Mouse (Mus musculus) cerebellum, adult 11-12 months (tissue): ENCODE data around the gene Hmgcl.
"Not testable (repeated sequence)": the region's sequence is repeated elsewhere in the genome, so short reads cannot be mapped to it uniquely, and the experiment has no call there.

ENCODE experiments used
- DNase-seq: peaks from one replicate; pipeline ENCODE4 v3.0.0; 2022

Hmgcl gene

DNA sequence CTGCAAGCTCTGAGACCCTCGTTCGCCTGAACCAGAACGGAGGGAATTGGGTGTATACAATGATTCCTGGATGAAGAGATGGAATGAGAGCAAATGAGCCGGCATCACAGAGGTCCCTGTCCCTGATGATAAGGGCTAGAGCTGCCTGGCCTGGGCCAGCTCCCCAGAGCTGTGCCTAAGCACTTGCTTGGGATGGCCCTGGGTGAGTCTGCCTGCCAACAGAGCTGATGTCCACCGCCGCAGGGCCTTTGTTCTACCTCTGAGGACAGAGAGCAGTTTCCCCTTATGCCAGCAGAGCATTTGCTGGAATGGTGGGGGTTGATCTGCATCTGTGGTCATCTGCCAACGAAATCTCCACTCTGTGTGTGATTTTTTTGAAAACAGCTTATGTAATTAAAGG, 15.9 kb downstream of the Hmgcl start:
- DNase-seq, result peak; percentile 63

DNA sequence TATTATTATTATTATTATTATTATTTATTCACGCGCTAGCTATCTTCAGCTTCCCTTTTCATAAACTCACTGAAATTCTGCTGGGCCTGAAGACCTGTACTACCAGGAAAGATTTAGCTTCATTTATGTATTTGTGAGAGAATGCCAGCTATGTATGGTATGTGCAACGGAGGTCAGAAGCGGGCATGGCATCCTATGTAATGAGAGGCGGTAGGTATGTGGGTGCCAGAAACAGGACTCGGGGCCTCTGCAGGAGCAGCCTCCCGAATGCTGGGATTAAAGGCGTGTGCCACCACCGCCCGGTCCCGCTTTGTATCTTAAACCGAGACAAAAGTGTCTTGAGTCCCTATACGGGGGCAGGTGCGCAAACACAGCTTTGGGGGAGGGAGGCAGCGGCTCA, 16.7 kb downstream of the Hmgcl start:
- no peak for DNase-seq

DNA sequence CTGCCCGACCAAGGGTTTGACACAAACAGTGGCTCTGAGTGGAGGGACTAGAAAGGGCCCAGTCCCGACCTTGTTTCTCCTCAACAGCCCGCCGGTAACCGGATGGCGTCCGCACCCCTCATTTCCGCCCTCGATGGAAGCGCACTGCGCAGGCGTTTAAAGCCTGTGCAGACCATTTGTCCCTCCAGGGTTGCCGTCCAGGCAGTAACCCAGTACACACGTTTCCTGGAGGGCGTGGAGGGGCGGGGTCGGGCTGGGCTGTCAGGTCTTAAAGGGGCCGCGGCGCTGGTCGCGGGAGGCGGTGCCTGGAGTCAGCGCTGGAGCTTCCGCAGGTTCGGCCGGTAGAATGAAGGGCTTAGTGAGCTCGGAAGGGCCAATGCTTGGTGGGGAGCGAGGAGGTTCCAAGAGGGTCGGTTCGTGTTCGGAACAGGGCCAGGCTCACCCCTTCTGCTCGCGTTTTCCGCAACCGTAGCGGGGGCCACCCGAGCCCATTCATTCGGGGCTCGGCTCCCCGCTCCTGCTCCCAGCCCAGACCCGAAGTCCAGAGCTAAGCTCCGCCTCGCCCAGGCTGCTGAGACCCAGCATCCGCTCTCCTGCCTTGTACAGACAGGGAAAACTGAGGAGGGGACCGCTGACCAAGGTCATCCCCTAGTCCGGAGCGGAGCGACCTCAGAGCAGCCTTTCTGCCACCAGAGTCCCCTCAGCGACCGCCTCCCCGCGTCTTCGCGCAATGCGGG, 17.4 kb downstream of the Hmgcl start, which contains the start of gene Gale:
TSS of gene Gale (plus strand) at position 271 of the 737 bp plus-strand sequence.
- DNase-seq, result peak; percentile 95

DNA sequence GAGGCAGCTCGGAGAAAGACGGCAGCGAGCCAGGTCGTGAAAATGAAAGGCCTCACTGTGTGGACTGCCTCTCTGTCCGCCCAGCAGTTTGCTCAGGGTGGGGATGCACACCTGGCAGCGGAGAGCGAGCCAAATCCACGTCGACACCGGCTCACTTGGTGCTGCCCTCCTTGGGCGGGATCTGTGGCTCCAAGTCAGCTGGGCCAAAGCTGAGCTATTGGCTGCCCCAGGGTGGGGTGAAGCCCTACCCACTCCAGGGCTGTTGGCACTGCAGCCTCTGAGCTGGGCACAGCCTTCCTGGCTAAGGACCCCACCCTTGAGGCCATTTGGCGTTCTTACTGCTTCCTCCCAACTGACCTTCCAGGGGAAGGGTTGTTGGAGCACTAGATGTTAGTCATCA, 18.2 kb downstream of the Hmgcl start:
- DNase-seq, result peak; percentile 83

DNA sequence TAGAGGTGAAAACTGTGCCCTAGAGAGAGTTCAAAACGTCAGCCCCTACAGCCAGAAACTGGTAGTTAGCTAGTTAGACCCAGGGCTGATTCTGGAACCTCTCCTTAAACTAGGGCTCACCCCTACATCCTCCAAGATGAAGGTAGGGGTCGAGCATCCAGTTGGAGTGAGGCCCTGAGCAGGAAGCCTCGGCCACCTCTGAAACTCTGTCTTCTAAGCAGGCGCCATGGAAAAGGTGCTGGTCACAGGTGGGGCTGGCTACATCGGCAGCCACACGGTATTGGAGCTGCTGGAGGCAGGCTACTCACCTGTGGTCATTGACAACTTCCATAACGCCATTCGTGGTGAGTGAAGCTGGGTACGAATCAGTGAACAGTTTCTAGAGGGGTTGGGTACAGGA, 18.9 kb downstream of the Hmgcl start:
- peak; percentile 38 for DNase-seq

DNA sequence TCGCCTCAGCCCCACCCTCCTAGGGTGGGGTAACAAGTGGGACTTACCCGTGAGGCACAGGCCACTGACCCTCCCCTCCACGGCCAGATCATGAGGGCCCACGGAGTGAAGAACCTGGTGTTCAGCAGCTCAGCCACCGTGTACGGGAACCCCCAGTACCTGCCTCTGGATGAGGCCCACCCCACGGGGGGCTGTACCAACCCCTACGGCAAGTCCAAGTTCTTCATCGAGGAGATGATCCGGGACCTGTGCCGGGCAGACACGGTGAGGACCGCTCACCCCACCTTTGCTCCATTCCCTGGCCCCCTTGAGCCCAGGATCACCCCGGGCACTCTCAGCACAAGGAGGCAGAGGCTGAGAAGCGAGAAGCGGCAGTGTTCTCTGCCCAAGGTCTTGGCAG, 20.0 kb downstream of the Hmgcl start:
- peak; percentile 59 for DNase-seq

DNA sequence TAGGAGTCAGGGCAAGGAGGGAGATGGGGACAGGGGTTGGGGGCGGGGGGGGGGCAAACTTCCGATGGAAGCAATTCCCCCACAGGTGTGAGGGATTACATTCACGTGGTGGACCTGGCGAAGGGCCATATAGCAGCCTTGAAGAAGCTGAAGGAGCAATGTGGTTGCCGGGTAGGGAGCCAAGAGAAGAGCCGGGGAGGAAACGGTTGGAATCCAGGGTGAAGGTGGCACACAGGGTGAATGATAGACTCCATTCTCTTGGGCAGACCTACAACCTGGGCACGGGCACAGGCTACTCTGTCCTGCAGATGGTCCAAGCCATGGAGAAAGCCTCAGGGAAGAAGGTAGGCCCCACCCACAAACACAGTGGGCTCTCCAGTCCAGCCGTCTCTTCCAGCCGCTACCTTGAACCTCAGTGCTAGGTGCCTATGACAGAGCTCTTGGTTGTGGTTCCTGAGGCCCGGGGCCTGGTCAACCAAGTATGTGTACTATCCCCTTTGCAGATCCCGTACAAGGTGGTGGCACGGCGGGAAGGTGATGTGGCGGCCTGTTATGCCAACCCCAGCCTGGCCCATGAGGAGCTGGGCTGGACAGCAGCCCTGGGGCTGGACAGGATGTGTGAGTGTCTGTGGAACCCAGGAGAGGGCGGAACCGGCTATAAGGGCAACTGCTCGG, 21.0 kb downstream of the Hmgcl start:
- DNase-seq, result peak; percentile 60

DNA sequence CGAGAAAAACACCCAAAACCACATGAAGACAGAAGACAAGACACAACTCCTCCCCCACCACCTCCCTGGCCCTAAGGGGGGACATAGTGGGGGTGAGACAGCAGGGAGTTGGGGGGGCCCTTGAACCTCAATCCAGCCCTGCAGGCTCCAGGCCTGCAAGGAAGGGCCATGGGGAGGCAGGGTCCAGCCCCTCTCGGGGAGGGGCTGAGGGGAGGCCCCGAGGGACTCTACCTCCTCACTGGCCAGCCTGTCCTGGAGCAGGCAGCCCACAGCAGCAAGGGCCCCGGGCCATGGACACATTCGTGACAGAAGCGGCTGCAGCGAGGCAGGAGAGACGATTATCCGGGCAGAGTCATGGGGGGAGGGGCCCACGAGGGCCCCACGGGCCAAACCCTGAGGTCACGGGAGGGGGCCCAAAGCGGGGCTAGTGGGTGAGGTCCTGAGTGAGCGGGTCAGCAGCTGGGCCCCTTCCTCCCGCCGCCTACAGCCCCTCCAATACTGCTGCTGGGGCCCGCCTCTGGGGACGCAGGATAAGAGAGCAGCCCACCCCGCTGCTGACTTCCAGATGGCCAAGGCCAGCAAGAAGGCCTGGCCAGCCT, 22.1 kb downstream of the Hmgcl start:
- peak; percentile 60 for DNase-seq

DNA sequence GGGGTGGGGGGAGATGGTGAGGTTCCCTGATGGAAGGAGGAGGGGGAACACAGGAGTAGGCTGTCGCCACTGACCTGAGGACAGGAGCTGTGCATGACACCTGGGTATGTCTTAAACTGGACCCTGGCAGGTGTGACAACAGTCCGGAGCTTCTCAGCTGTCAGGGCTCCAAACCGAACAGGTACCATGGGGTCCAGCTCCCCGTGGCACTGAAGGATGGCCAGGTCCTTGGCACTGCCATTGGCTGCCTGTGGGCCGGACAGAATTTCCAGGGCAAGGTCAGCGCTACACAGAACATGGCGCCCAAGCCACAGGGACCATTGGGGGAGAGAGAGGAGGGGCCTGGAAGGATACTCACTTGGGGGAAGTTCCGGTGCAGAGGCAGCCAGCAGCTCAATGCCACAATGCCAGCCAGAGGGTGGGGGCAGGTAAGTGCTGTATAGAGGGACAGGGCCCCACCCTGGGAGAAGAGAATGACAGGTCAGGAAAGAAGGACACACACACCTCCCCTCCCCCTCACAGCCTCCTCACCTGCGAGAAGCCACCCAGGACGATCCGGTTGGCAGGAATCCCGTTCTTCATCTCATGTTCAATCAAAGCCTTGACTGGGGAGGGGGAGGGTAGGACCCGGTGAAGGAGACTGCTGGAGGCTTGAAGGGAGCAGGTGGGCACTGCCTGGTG, 23.0 kb downstream of the Hmgcl start:
- peak; percentile 57 for DNase-seq

DNA sequence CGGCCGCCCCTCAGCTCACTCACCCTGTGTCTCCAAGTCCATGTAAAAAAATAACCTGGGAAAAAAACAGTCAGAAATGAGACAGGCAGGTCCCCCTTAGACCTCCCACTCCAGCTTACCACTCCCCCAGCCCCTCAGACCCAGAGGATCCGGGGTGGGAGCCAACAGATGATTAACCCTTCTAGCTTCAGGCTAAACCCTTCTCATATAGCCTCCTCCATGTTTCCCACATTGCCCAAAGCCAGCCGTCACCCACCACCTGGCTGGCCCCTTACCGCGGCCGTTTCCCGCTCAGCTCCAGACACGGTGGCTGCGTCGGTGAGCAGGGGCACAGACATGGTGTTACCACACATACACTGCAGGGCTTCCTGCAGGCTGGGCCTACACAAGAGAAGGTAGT, 24.3 kb downstream of the Hmgcl start:
- DNase-seq, result peak; percentile 27

DNA sequence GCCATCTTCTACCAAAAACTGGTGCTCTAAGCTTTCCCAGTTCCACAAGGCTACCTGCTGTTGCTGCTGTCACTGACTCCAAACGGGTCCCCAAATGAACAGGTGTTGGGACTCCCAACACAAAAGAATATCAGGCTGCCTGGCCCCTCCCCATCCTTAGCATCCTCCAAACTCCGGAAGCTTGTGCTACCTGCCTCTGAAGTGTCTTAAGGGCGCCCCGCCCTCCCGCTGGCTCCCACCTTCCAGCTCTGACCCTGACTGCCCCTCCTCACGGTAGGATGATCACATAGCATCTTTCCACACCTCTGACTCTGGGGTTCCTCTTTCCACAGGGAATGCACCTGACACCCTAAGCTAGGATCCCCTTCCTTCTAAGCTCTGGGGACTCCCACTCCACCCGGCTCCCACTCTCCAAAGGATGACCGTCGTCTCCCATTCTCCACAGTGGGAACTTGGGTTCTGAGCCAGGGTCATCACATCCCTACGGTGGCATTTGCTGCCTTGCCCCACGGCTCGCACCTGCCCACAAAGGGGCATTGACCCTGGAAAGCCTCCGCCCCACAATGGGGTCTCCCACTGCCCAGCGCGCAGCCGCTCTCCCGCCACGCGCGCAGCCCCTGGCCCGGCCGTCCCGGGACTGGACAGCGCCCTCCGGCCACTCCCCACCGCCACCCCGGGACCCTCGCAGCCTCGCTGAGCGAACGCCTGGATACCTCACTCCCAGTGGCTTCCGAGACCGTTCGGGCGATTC, 25.7 kb downstream of the Hmgcl start:
- DNase-seq, result peak; percentile 61

DNA sequence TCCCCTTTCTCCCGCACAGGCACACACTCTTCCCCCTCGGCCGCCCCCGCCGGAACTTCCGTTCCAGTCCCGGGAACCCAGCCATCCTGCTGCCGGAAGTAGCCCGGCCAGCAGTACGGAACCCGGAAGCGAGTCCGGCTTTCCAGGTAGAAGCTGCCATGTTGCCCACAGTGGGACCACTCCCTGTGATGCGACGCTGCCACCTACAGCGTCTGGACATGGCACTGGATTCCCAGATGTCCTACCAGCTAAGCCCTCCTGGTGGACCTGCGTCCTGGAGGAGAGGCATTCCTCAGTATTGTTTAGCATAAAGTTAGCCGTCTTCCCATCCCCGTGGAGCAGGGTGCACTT, 26.3 kb downstream of the Hmgcl start, which contains the start of gene Lypla2:
TSS of gene Lypla2 (minus strand) at position 71 of the 351 bp plus-strand sequence.
- DNase-seq, result peak; percentile 90

DNA sequence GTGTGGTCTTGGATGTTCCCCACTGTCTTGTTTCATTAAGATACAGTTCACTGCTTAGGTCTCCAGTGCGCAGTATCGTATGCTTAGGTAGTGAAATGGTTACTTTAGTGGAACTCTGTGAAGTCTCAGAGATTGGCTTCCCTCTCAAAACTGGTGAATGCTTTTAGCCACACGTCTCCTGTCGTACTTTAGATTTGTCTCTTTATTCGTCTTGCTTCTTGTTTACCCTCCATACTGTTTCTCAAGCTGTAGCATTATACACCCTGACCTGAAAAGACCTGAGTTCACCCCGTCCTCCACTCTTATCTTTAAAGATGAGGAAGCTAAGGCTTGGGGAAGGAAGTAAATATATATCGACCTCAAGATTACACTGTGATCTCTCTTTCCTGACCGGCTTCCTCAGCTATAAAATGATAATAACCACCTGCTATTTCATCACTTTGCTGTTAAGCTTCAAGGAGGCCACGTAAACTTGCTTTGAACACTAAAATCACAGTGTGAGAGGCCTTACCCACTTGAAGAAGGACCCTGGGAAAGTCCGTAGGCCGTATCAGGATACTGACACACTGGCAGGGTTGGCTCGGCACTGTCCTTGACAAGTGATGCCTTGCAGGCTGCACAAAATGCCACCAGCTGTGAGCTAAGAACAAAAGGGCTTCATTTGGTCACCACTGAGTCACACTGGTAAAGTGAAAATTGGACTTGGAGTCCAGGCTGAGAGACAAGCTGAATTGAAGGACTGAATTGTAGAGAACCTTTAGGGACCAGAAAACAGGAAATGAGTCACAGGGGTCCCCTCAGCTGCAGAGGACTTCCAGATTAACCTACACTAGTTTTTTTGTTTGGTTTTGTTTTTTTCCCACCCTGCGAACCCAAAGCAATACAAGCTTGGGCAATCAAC, 26.9 kb downstream of the Hmgcl start:
- DNase-seq, result peak; percentile 42

DNA sequence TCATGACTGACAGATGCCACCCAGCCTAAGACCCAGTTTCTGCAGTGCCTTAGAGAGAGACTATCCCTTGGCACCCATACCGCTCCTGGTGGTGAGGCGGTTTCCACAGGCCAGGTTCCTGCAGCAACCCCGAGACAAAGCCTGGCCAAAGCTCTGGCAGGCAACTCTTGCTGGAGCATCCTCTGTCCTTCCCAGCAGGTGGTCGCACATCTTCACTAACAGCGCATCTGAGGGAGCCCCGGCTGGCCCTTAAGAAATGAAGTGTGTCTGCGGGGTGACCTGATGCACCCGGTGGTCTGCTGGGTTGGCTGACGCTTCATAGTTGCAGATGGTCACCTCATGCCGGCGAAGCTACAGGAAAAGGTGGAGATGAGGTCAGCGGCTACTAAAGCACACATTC, 29.9 kb downstream of the Hmgcl start:
- DNase-seq, result peak; percentile 42

DNA sequence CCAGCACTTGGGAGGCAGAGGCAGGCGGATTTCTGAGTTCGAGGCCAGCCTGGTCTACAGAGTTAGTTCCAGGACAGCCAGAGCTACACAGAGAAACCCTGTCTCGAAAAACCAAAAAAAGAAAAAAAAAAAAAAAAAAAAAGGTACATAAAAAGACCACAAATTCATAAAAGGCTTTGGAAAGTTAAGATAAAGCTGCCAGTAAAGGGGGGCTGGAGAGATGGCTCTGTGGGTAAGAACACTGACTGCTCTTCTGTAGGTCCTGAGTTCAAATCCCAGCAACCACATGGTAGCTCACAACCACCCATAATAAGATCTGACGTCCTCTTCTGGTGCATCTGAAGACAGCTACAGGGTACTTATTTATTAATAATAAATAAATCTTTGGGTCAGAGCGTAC, 34.0 kb downstream of the Hmgcl start:
- DNase-seq, result not testable (repeated sequence)

DNA sequence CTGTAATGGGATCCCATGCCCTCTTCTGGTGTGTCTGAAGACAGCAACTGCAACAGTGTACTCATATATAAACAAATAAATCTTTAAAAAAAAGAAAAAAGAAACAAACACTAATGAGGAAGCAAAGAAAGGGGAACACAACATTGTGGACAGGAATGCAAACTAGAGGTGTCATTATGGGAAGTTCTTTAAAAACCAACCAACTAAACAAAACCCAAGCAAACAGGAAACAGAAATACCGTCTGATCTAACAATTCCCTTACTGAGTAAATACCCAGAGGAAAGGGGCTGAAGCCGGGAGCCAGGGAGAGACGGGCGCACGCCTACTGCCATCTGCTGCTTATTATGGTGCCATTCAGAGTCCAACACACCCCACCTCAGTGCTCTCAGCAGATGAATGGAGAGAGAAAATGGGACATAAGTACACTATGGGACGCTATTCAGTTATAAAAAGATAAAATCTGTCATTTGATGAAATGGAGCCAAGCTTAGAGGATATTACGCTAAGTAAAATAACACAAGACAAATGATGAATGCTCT, 35.3 kb downstream of the Hmgcl start:
- peak; percentile 42 for DNase-seq

DNA sequence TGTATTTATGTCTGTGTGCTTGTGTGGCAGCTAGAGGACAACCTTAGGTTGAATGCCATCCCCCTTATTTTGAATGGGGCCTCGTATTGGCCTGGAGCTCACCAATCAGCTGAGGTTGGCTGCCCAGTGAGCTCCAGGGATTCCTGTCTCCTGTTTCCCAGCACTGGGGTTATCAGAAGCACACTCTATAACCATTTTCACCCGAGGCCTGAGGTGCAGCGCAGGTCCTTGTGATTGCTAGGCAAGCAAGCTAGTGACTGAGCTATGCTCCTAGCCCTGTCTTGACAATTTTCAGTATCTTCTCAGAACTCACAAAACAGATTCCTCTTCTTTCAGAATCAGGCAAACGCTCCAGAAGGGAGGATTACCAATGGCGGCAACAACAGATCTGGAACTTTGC, 38.3 kb downstream of the Hmgcl start:
- no peak for DNase-seq

DNA sequence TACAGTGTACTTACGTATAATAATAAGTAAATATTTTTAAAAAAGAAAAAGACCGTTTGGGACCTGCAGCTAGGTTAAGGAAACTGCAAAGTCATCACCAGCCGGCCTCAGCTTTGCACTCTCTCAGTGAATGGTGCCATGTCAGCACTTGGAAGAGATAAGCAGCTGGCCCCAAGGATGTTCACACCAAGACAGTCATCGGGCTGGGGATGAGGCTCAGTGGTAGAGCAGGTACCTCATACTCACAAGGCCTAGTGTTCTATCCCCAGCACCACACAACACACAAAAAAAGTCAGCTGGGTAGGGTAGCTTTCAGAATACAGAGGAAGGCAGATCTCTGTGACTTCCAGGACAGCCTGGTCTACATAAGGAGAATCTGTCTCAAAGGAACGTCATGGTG, 38.9 kb downstream of the Hmgcl start:
- no peak for DNase-seq

DNA sequence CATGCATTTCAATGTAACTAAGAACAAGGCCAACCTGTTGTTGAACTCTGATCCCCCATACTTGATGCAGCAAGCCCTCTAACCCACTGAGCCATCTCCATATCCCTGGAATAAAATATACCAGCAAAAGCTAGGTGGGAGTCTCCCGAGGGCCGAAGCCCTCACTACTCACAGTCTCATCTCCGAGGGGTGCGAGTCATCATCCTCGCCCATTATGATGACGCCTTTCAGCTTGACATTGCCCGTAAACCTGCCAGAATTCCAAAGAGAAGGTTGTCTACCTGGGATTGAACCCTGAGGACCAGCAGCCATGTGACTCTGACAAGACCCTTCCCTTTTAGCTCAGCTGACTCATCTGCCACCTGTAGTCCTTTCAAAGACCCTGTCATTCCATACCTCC, 39.5 kb downstream of the Hmgcl start:
- peak; percentile 24 for DNase-seq

DNA sequence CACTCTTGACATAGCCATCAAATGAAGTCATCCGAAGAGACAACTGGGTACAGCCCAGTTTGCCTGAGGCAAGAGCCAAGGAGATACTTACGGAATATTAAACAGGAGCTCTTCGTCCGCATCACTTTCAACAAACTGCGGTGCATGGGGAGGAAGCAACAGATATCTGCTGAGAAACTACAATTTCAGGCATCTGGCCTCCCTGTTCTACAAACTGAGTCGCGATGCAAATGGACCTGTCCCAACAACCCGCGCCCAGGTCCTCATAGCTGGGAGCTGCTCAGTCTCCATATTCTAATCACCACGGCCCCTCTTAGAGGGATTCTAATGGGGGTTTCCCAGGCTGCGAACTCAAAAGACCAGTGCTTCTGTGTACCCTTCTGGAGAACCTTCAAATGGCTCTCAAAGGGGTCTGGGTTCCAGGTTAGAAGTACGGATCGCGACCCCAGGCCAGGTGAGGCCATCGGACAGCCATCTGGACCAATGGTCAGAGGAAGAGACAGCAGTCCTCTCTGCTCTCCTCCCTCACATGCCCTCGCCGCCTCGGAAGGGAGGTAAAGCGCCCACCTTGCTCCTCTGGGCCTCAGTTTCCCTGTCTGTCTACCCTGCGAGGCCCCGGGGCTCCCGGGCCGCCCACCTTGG, 40.2 kb downstream of the Hmgcl start:
- DNase-seq, result no peak
